Mouse (Mus musculus) myocyte (in vitro differentiated cells): ENCODE measurements at regions not wholly inside any gene's neighbourhood (a gene's known extent, or its start where the extent isn't known, plus 50 kb on each side); places are given as distances from the start of the nearest gene placed in this dataset.

Experiments
- CEBPB ChIP-seq: IDR thresholded peaks from 2 replicates; pipeline ENCODE4 v1.6.1; 2011; ENCODE audit warnings: mild to moderate bottlenecking, moderate library complexity; ENCODE audit not compliant: poor library complexity, insufficient read depth, severe bottlenecking
- E2F4 ChIP-seq: IDR thresholded peaks from one replicate; pipeline ENCODE4 v1.6.1; 2011; ENCODE audit warnings: mild to moderate bottlenecking, control low read depth, moderate library complexity; ENCODE audit not compliant: insufficient read depth
- MAX ChIP-seq: IDR thresholded peaks from one replicate; pipeline ENCODE4 v1.6.1; 2011; ENCODE audit warnings: low read depth, mild to moderate bottlenecking, control low read depth
- MYOD1 ChIP-seq, 3 experiments: IDR thresholded peaks; one replicate each; pipeline ENCODE4 v1.6.1; 2011; ENCODE audit warnings: control low read depth in 2 of 3, low read depth in 2 of 3, mild to moderate bottlenecking in 2 of 3, moderate library complexity in 1 of 3; ENCODE audit not compliant: insufficient read length in 2 of 3, control insufficient read depth in 1 of 3
- MYOG ChIP-seq, 3 experiments: IDR thresholded peaks; one replicate each; pipeline ENCODE4 v1.6.1; 2011; ENCODE audit warnings: control low read depth in 2 of 3, low read depth in 2 of 3, mild to moderate bottlenecking in 2 of 3; ENCODE audit not compliant: insufficient read length in 2 of 3, control insufficient read depth in 1 of 3, insufficient read depth in 1 of 3
- POLR2A ChIP-seq: IDR thresholded peaks from one replicate; pipeline ENCODE4 v1.6.1; 2011; ENCODE audit warnings: low read depth, mild to moderate bottlenecking, control low read depth, moderate library complexity; ENCODE audit not compliant: insufficient read length
- POLR2AphosphoS2 ChIP-seq: IDR thresholded peaks from one replicate; pipeline ENCODE4 v1.6.1; 2011; ENCODE audit warnings: low read depth, control low read depth; ENCODE audit not compliant: insufficient read length
- REST ChIP-seq: IDR thresholded peaks from one replicate; pipeline ENCODE4 v1.6.1; 2011; ENCODE audit warnings: mild to moderate bottlenecking, control low read depth, moderate library complexity; ENCODE audit not compliant: insufficient read depth, insufficient read length
- SRF ChIP-seq: IDR thresholded peaks from one replicate; pipeline ENCODE4 v1.6.1; 2011; ENCODE audit warnings: low read depth; ENCODE audit not compliant: control insufficient read depth, insufficient read length
- TCF12 ChIP-seq: IDR thresholded peaks from one replicate; pipeline ENCODE4 v1.6.1; 2011; ENCODE audit warnings: mild to moderate bottlenecking, control low read depth; ENCODE audit not compliant: poor library complexity, insufficient read depth, severe bottlenecking
- TCF3 ChIP-seq: IDR thresholded peaks from one replicate; pipeline ENCODE4 v1.6.1; 2011; ENCODE audit warnings: low read depth, control low read depth; ENCODE audit not compliant: insufficient read length
- USF1 ChIP-seq: IDR thresholded peaks from one replicate; pipeline ENCODE4 v1.6.1; 2011; ENCODE audit warnings: low read depth, mild to moderate bottlenecking, control low read depth, moderate library complexity

DNA sequence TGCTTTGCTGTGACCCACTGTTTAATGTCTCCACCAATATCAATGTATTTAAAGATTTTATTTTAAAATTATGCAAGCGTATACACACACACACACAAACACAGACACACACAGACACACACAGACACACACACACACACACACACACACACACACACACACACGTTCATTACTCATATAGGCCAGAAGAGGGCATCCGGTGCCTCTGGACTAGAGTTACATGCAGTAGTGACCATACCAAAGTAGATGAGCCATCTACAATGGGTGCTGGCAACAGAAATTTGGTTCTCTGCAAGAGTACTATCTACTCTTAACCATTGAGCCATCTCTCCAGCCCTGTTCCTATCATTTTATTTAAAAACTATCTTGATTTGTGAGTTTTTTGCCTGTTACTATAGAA lies 130.2 kb upstream of the Fstl4 start:
- TF ChIP-seq POLR2A (no peak), CEBPB (no peak), USF1 (no peak), MAX (no peak), TCF12 (no peak), MYOG (IDR thresholded peaks at IDR 0.05; ENCODE audit: control insufficient read depth in 1 of 3, insufficient read depth in 1 of 3, insufficient read length in 2 of 3, low read depth in 2 of 3) (no peak), E2F4 (no peak), MYOD1 (IDR thresholded peaks at IDR 0.05; ENCODE audit: control insufficient read depth in 1 of 3, insufficient read length in 2 of 3, low read depth in 2 of 3) (no peak), TCF3 (no peak), POLR2AphosphoS2 (no peak), SRF (no peak), REST (no peak)
